Mouse (Mus musculus) liver, embryonic 14.5 days (tissue): Measurements from ENCODE around the gene Nfkb1.

Experiments used
- CTCF ChIP-seq: IDR thresholded peaks from 2 replicates; pipeline ENCODE4 v1.5.1; 2016; ENCODE audit warnings: antibody characterized with exemption, low read depth, control low read depth
- EP300 ChIP-seq: IDR thresholded peaks from 2 replicates; pipeline ENCODE4 v1.6.1; 2016; ENCODE audit warnings: antibody characterized with exemption, low read depth

DNA sequence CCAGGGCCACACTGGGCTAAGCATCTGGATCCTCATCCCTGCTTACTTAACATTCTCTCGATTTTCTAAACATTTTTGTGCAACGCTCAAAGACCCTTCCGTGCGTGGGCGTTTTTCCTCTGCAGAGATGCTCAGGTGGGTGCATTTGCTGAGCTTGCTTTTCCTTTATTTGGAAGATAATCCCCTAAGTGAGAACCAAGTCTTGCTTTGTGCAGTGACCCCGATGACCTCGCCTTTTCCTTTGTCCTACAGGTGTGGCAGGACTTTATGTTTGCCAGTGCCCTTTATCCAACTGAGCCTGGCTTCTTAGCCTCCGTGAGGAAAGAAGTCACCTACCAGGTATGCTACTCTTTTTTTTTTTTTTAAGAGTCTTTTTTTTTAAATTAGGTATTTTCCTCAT, 144.0 kb downstream of the Nfkb1 start:
- no peak for TF ChIP-seq CTCF
- no peak for TF ChIP-seq EP300
